Mouse (Mus musculus) intestine, embryonic 16.5 days (tissue): Measurements from ENCODE around the gene Fpr3. TPM values are rescaled to one million over a fixed set of nuclear protein-coding genes. Genes with fewer than 3 reads are reported as not detected.
A peak's percentile ranks its signal among the peaks of the same experiment; 100 is the strongest.
"Not testable (repeated sequence)": the region's sequence is repeated elsewhere in the genome, so short reads cannot be mapped to it uniquely, and the experiment has no call there.

Experiments
- ATAC-seq: fragments of 200-750 bp; cut with Nextera tagmentation; 2 replicates; pipeline ENCODE4 v1.8.0; 2017; ENCODE audit warnings: moderate TSS enrichment, moderate library complexity
- H3K27ac ChIP-seq: fragments of 300-500 bp; sonication (generic); 2 replicates; pipeline ENCODE4 v1.5.1; 2014; ENCODE audit warnings: mild to moderate bottlenecking, low read length
- H3K27me3 ChIP-seq: fragments of 300-500 bp; sonication (generic); replicated peaks from 2 replicates; pipeline ENCODE4 v1.6.1; 2014; ENCODE audit warnings: low read length, control low read depth, mixed read lengths; ENCODE audit not compliant: control insufficient read depth, insufficient read depth
- H3K36me3 ChIP-seq: fragments of 300-500 bp; sonication (generic); 2 replicates; pipeline ENCODE4 v1.6.1; 2014; ENCODE audit warnings: low read length, control low read depth; ENCODE audit not compliant: control insufficient read depth, insufficient read depth
- H3K4me1 ChIP-seq: fragments of 300-500 bp; sonication (generic); 2 replicates; pipeline ENCODE4 v1.6.1; 2014; ENCODE audit warnings: low read length, control low read depth, mixed read lengths; ENCODE audit not compliant: control insufficient read depth, insufficient read depth
- H3K4me2 ChIP-seq: fragments of 300-500 bp; sonication (generic); 2 replicates; pipeline ENCODE4 v1.6.1; 2014; ENCODE audit warnings: low read depth, low read length, control low read depth
- H3K4me3 ChIP-seq: fragments of 300-500 bp; sonication (generic); 2 replicates; pipeline ENCODE4 v1.5.1; 2014; ENCODE audit warnings: mild to moderate bottlenecking, low read length
- H3K9ac ChIP-seq: fragments of 300-500 bp; sonication (generic); 2 replicates; pipeline ENCODE4 v1.6.1; 2014; ENCODE audit warnings: low read depth, low read length
- H3K9me3 ChIP-seq: fragments of 300-500 bp; sonication (generic); 2 replicates; pipeline ENCODE4 v1.6.1; 2016; ENCODE audit warnings: low read length, control low read depth; ENCODE audit not compliant: control insufficient read depth
- WGBS: fragments of 180-500 bp; shearing (Covaris S2); extraction: QIAGEN DNeasy Blood & Tissue Kit; methylation state at CpG from one replicate; pipeline ENCODE4 v1.1.7; 2014; 5-methylcytosine and 5-hydroxymethylcytosine counted together
- polyA plus RNA-seq: library from polyadenylated mRNA; unstranded; fragments of >200 nt; fragmentation: Nextera tagmentation; extraction: Ambion mirVana; gene quantifications from 2 replicates; pipeline ENCODE4 v1.2.1, GENCODE M21; 2015

The Fpr3 gene
- not detected in 2 replicates for polyA plus RNA-seq

GRCm38 (mm10) chr17:17887774-17888248 is at the start of gene Fpr3, which contains the start of gene Fpr2:
TSS of gene Fpr3 (plus strand) at chr17:17887852.
TSS of gene Fpr2 (plus strand) at chr17:17887824.
- H3K36me3 ChIP-seq, result no peaks in the 10 kb centered on the region
- H3K4me1 ChIP-seq, result no peaks in the 10 kb centered on the region
- no peak for ATAC-seq
- 60% methylated on average over 1 of the region's 1 CpGs for WGBS
- H3K27ac ChIP-seq, result no peak within 1 kb of the TSS
- H3K27me3 ChIP-seq, result no peaks in the 10 kb centered on the region
- H3K9me3 ChIP-seq, result no peaks in the 10 kb centered on the region
- no peak within 1 kb of the TSS for H3K4me3 ChIP-seq
- H3K9ac ChIP-seq, result no peak within 1 kb of the TSS
- no peak within 1 kb of the TSS for H3K4me2 ChIP-seq

- Histone ChIP-seq H3K4me2 (peak overlapping the region; percentile 62), H3K4me3 (peak overlapping the region; percentile 56), H3K9me3 (no peaks in the 10 kb centered on the region), H3K27ac (peak overlapping the region; percentile 87), H3K27me3 (no peaks in the 10 kb centered on the region), H3K9ac (peak overlapping the region; percentile 79), H3K36me3 (no peaks in the 10 kb centered on the region), H3K4me1 (peaks cover 34% of the 10 kb centered on the region)
- ATAC-seq, result peak; percentile 100
- 2% methylated on average over 43 of the region's 43 CpGs for WGBS
Observed at GRCm38 (mm10) chr17:17837919-17838701, 49.5 kb upstream of the Fpr3 start.

DNA sequence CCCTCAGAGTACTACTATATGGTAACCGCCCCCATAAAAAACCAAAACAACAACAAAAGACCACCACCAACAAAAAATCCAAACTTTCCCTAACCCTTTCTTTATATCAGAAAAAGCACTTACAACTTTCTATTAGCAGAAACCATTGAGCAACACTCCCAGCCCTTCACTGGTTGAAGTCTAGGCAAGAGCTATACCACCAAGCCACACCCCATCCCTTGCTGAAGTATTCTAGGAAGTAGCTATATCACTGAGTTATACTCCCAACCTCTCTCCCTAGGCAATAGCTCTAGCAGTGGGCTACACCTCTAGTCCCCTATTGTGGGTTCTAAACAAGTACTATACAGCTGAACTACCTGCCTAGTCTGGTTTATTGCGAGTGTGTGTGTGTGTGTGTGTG is 48.4 kb upstream of the Fpr3 start:
- H3K9me3 ChIP-seq, result no peaks in the 10 kb centered on the region
- no peak overlapping the region for H3K9ac ChIP-seq
- no peaks in the 10 kb centered on the region for H3K36me3 ChIP-seq
- H3K4me2 ChIP-seq, result no peak overlapping the region
- 90% methylated on average over 2 of the region's 2 CpGs for WGBS
- H3K4me1 ChIP-seq, result peaks cover 26% of the 10 kb centered on the region
- no peak overlapping the region for H3K27ac ChIP-seq
- no peak overlapping the region for H3K4me3 ChIP-seq
- H3K27me3 ChIP-seq, result no peaks in the 10 kb centered on the region
- ATAC-seq, result no peak

GRCm38 (mm10) chr17:17840796-17841195 is 46.9 kb upstream of the Fpr3 start:
- ATAC-seq, result no peak
- H3K4me1 ChIP-seq, result peaks cover 18% of the 10 kb centered on the region
- no peak overlapping the region for H3K27ac ChIP-seq
- H3K9ac ChIP-seq, result no peak overlapping the region
- no peak overlapping the region for H3K4me2 ChIP-seq
- no peaks in the 10 kb centered on the region for H3K36me3 ChIP-seq
- H3K9me3 ChIP-seq, result no peaks in the 10 kb centered on the region
- H3K27me3 ChIP-seq, result no peaks in the 10 kb centered on the region
- 93% methylated on average over 7 of the region's 7 CpGs for WGBS
- H3K4me3 ChIP-seq, result no peak overlapping the region

DNA sequence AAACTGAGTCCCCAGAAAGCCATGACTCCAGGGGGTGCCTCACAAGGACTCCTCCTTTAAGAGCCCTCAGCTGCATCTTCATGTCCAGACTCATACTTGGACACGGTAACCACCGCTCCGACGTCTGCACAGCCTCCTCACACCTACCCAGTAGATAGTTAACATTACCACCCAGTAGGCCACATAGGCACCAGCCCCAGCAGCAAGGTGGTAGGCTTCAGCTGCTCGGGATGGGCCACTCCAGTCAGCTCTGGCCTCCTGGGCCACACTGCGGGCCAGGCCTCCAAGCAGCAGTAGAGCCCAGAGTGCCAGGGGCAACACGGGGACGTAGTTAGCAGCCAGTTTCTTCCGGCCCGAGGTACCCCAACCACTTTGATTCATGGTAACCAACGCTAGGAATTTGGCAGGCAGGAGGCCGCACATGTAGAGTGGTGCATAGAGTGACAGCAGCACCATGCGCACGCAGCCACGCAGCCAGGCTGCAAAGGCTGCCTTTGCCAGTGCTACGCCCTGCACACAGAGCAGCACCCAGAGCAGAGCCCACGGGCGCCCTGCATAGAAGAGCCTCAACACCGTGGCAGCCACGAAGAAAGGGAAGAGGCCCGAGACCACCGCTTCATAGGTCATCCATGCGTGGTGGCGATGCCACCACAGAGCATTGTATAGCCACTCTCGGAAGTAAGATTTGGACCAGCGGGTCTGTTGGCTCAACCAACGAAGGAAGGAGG is 44.0 kb upstream of the Fpr3 start:
- no peak overlapping the region for H3K9ac ChIP-seq
- H3K27ac ChIP-seq, result no peak overlapping the region
- H3K4me1 ChIP-seq, result 0 out of 2 replicates have a peak, but pooled peaks cover 2% of the 10 kb centered on the region
- no peaks in the 10 kb centered on the region for H3K9me3 ChIP-seq
- peak; percentile 22; the same call in 1 of the 2 replicates for ATAC-seq
- H3K4me3 ChIP-seq, result no peak overlapping the region
- WGBS, result 68% methylated on average over 27 of the region's 27 CpGs
- H3K4me2 ChIP-seq, result no peak overlapping the region
- no peaks in the 10 kb centered on the region for H3K36me3 ChIP-seq
- no peaks in the 10 kb centered on the region for H3K27me3 ChIP-seq

GRCm38 (mm10) chr17:17844606-17845005 is 43.0 kb upstream of the Fpr3 start:
- H3K4me1 ChIP-seq, H3K9me3 ChIP-seq, ATAC-seq, H3K27me3 ChIP-seq, H3K36me3 ChIP-seq, H3K4me3 ChIP-seq, H3K4me2 ChIP-seq, H3K9ac ChIP-seq, H3K27ac ChIP-seq: not testable (repeated sequence)
- WGBS, result 80% methylated on average over 3 of the region's 3 CpGs

DNA sequence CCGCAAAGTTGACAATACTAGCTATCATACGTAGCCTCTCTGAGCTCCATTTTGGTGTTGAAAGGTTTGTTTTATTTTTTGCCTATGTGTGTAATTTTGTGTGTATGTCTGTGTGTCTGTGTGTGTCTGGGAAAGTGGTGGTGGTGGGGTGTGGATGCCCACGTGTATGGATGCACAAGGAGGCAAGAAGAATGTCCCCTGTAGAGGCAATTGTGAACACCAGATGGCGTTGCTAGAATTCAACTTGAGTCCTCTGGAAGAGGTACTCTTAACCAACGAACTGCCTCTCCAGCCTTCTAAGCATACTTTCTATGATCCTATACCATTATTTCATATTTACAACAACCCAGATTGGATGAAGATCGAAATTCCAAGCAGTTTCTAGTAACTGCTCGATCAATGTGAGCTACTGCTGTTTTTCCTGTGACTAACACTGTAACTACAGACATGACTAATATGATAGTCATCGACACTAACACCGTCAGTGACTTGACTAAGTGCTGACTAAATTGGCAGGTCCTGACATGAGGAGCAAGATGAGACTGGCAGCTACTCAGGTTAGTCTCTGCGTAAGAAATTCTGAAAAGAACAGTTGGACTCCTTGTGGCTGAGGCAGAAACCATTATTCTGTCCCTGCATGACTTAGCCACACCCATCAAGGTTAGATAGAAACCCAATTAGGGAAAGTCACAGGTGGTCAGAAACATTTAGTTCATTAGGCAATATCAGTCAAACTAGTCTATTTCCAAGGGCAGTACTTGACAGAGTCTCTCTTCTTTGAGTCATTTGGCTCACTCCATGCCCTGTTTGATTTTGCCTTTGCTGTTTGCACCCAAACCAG is 42.2 kb upstream of the Fpr3 start:
- Histone ChIP-seq H3K4me2 (no peak overlapping the region), H3K4me1 (0 out of 2 replicates have a peak, but pooled peaks cover 4% of the 10 kb centered on the region), H3K27me3 (no peaks in the 10 kb centered on the region), H3K9ac (no peak overlapping the region), H3K9me3 (no peaks in the 10 kb centered on the region), H3K36me3 (no peaks in the 10 kb centered on the region), H3K4me3 (no peak overlapping the region), H3K27ac (no peak overlapping the region)
- ATAC-seq, result no peak
- 74% methylated on average over 10 of the region's 10 CpGs for WGBS

DNA sequence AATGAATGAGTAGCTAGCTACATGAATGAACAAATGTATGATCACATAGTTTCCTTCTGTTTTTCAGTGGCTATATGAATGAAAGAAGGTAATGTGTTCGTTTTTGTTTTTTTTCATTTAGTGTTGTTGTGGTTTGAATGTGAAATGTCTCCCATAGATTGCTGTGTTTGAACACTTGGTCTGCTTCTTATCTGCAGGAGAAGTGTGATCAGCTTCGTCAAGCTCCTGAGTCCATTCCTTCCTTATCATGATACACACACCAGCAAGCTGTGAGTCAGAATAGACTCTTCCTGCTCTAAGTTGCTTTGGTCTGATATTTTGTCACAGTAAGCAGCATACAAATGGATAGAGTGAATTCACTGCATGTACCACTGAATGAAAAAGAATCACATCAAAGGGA is 38.7 kb upstream of the Fpr3 start:
- WGBS, result 76% methylated on average over 2 of the region's 2 CpGs
- Histone ChIP-seq H3K36me3 (no peaks in the 10 kb centered on the region), H3K9me3 (no peaks in the 10 kb centered on the region), H3K4me3 (no peak overlapping the region), H3K27ac (no peak overlapping the region), H3K27me3 (no peaks in the 10 kb centered on the region), H3K4me1 (0 out of 2 replicates have a peak, but pooled peaks cover 5% of the 10 kb centered on the region), H3K4me2 (no peak overlapping the region), H3K9ac (no peak overlapping the region)
- no peak for ATAC-seq
